Mouse (Mus musculus): ENCODE measurements at regions not wholly inside any gene's neighbourhood (a gene's known extent, or its start where the extent isn't known, plus 50 kb on each side); places are given as distances from the start of the nearest gene placed in this dataset.

- no peak for TF ChIP-seq POLR2A (IDR thresholded peaks at IDR 0.05; ENCODE audit: extremely low read depth, insufficient read depth, low read length)
- no peak for TF ChIP-seq CTCF (IDR thresholded peaks at IDR 0.05; ENCODE audit: low read depth, low read length)
These were observed 86.8 kb upstream of the Ppp1r12a start for GRCm38 (mm10) chr10:108075144-108075543.

All from liver, adult 2 months (tissue).